Mouse (Mus musculus): ENCODE measurements around the gene Gm36028. TPM values are rescaled to one million over a fixed set of nuclear protein-coding genes. Genes with fewer than 3 reads are reported as not detected.

Gm36028 gene
- not detected in 2 replicates for polyA plus RNA-seq (2012; ENCODE audit: insufficient read depth, insufficient read length, missing spikeins)

- H3K4me1 ChIP-seq (ENCODE audit: control insufficient read depth, insufficient read depth, low read length), result no peaks in the 10 kb centered on the region
- H3K4me3 ChIP-seq (ENCODE audit: insufficient read depth, low read length), result no peak within 1 kb of the TSS
- no peak within 1 kb of the TSS for H3K27ac ChIP-seq (ENCODE audit: insufficient read depth, low read depth, low read length)
- TF ChIP-seq CTCF (IDR thresholded peaks at IDR 0.05; ENCODE audit: low read depth, low read length), result no peak
- no peak for TF ChIP-seq POLR2A (IDR thresholded peaks at IDR 0.05; ENCODE audit: borderline replicate concordance, low read depth, low read length)
Measured at GRCm38 (mm10) chr16:37861029-37861428, at the start of gene Gm36028. TSS of gene Gm36028 (minus strand) at chr16:37861146.

GRCm38 (mm10) chr16:37906456-37906855, 45.5 kb upstream of the Gm36028 start:
- H3K27ac ChIP-seq (ENCODE audit: insufficient read depth, low read depth, low read length), result no peak overlapping the region
- no peak overlapping the region for H3K4me3 ChIP-seq (ENCODE audit: insufficient read depth, low read length)
- no peak for TF ChIP-seq CTCF (IDR thresholded peaks at IDR 0.05; ENCODE audit: low read depth, low read length)
- TF ChIP-seq POLR2A (IDR thresholded peaks at IDR 0.05; ENCODE audit: borderline replicate concordance, low read depth, low read length), result no peak
- H3K4me1 ChIP-seq (ENCODE audit: control insufficient read depth, insufficient read depth, low read length), result no peaks in the 10 kb centered on the region

- no peak for TF ChIP-seq POLR2A (IDR thresholded peaks at IDR 0.05; ENCODE audit: borderline replicate concordance, low read depth, low read length)
- TF ChIP-seq CTCF (IDR thresholded peaks at IDR 0.05; ENCODE audit: low read depth, low read length), result no peak
- Histone ChIP-seq H3K4me3 (ENCODE audit: insufficient read depth, low read length) (no peak overlapping the region), H3K27ac (ENCODE audit: insufficient read depth, low read depth, low read length) (no peak overlapping the region), H3K4me1 (ENCODE audit: control insufficient read depth, insufficient read depth, low read length) (no peaks in the 10 kb centered on the region)
Measured at GRCm38 (mm10) chr16:37901318-37901717, 40.4 kb upstream of the Gm36028 start.

GRCm38 (mm10) chr16:37899357-37899756, 38.4 kb upstream of the Gm36028 start:
- no peak for TF ChIP-seq CTCF (IDR thresholded peaks at IDR 0.05; ENCODE audit: low read depth, low read length)
- no peak for TF ChIP-seq POLR2A (IDR thresholded peaks at IDR 0.05; ENCODE audit: borderline replicate concordance, low read depth, low read length)
- no peak overlapping the region for H3K4me3 ChIP-seq (ENCODE audit: insufficient read depth, low read length)
- no peaks in the 10 kb centered on the region for H3K4me1 ChIP-seq (ENCODE audit: control insufficient read depth, insufficient read depth, low read length)
- H3K27ac ChIP-seq (ENCODE audit: insufficient read depth, low read depth, low read length), result no peak overlapping the region

GRCm38 (mm10) chr16:37898790-37899189, 37.8 kb upstream of the Gm36028 start:
- Histone ChIP-seq H3K27ac (ENCODE audit: insufficient read depth, low read depth, low read length) (no peak overlapping the region), H3K4me1 (ENCODE audit: control insufficient read depth, insufficient read depth, low read length) (no peaks in the 10 kb centered on the region), H3K4me3 (ENCODE audit: insufficient read depth, low read length) (no peak overlapping the region)
- no peak for TF ChIP-seq CTCF (IDR thresholded peaks at IDR 0.05; ENCODE audit: low read depth, low read length)
- no peak for TF ChIP-seq POLR2A (IDR thresholded peaks at IDR 0.05; ENCODE audit: borderline replicate concordance, low read depth, low read length)

- H3K27ac ChIP-seq (ENCODE audit: insufficient read depth, low read depth, low read length), result no peak overlapping the region
Measured at GRCm38 (mm10) chr16:37893942-37894341, 33.0 kb upstream of the Gm36028 start.

GRCm38 (mm10) chr16:37893381-37893780, 32.4 kb upstream of the Gm36028 start:
- TF ChIP-seq CTCF (IDR thresholded peaks at IDR 0.05; ENCODE audit: low read depth, low read length), result no peak
- TF ChIP-seq POLR2A (IDR thresholded peaks at IDR 0.05; ENCODE audit: borderline replicate concordance, low read depth, low read length), result no peak
- no peak overlapping the region for H3K4me3 ChIP-seq (ENCODE audit: insufficient read depth, low read length)
- no peak overlapping the region for H3K27ac ChIP-seq (ENCODE audit: insufficient read depth, low read depth, low read length)
- no peaks in the 10 kb centered on the region; the same call in 1 of the 2 replicates for H3K4me1 ChIP-seq (ENCODE audit: control insufficient read depth, insufficient read depth, low read length)

More at GRCm38 (mm10) chr16:37893942-37894341, 33.0 kb upstream of the Gm36028 start:
- TF ChIP-seq POLR2A (IDR thresholded peaks at IDR 0.05; ENCODE audit: borderline replicate concordance, low read depth, low read length), result no peak
- TF ChIP-seq CTCF (IDR thresholded peaks at IDR 0.05; ENCODE audit: low read depth, low read length), result no peak
- Histone ChIP-seq H3K4me3 (ENCODE audit: insufficient read depth, low read length) (no peak overlapping the region), H3K4me1 (ENCODE audit: control insufficient read depth, insufficient read depth, low read length) (no peaks in the 10 kb centered on the region; the same call in 1 of the 2 replicates)

- Histone ChIP-seq H3K4me1 (ENCODE audit: control insufficient read depth, insufficient read depth, low read length) (no peaks in the 10 kb centered on the region; the same call in 1 of the 2 replicates), H3K27ac (ENCODE audit: insufficient read depth, low read depth, low read length) (no peak overlapping the region), H3K4me3 (ENCODE audit: insufficient read depth, low read length) (no peak overlapping the region)
- TF ChIP-seq CTCF (IDR thresholded peaks at IDR 0.05; ENCODE audit: low read depth, low read length), result no peak
- TF ChIP-seq POLR2A (IDR thresholded peaks at IDR 0.05; ENCODE audit: borderline replicate concordance, low read depth, low read length), result no peak
Measured at GRCm38 (mm10) chr16:37892667-37893066, 31.7 kb upstream of the Gm36028 start.

- H3K4me3 ChIP-seq (ENCODE audit: insufficient read depth, low read length), result no peak overlapping the region
- H3K4me1 ChIP-seq (ENCODE audit: control insufficient read depth, insufficient read depth, low read length), result no peaks in the 10 kb centered on the region; the same call in 1 of the 2 replicates
- TF ChIP-seq CTCF (IDR thresholded peaks at IDR 0.05; ENCODE audit: low read depth, low read length), result no peak
- TF ChIP-seq POLR2A (IDR thresholded peaks at IDR 0.05; ENCODE audit: borderline replicate concordance, low read depth, low read length), result no peak
- H3K27ac ChIP-seq (ENCODE audit: insufficient read depth, low read depth, low read length), result no peak overlapping the region
Measured at GRCm38 (mm10) chr16:37888986-37889385, 28.0 kb upstream of the Gm36028 start.

- Histone ChIP-seq H3K4me1 (ENCODE audit: control insufficient read depth, insufficient read depth, low read length) (peaks cover 28% of the 10 kb centered on the region), H3K27ac (ENCODE audit: insufficient read depth, low read depth, low read length) (no peak overlapping the region), H3K4me3 (ENCODE audit: insufficient read depth, low read length) (no peak overlapping the region)
- TF ChIP-seq POLR2A (IDR thresholded peaks at IDR 0.05; ENCODE audit: borderline replicate concordance, low read depth, low read length) (no peak), CTCF (IDR thresholded peaks at IDR 0.05; ENCODE audit: low read depth, low read length) (no peak)
Measured at GRCm38 (mm10) chr16:37881168-37881567, 20.2 kb upstream of the Gm36028 start.
